Mouse (Mus musculus) brain, embryonic 14.5 days (tissue): ENCODE results near the gene Hspb2. TPM values are rescaled to one million over a fixed set of nuclear protein-coding genes. Genes with fewer than 3 reads are reported as not detected.

Experiments used
- DNase-seq: peaks from one replicate; pipeline ENCODE4 v3.0.0-alpha.2; 2011; ENCODE audit warnings: low read depth
- CTCF ChIP-seq: fragments of 200-500 bp; IDR thresholded peaks from 2 replicates; pipeline ENCODE4 v1.5.1; 2012; ENCODE audit warnings: inconsistent platforms, mild to moderate bottlenecking, moderate library complexity, borderline replicate concordance; ENCODE audit not compliant: insufficient read depth, insufficient read length; ENCODE audit errors: extremely low read depth
- POLR2A ChIP-seq: fragments of 200-500 bp; IDR thresholded peaks from 2 replicates; pipeline ENCODE4 v1.6.1; 2012; ENCODE audit warnings: mild to moderate bottlenecking, inconsistent platforms, borderline replicate concordance; ENCODE audit not compliant: poor library complexity, insufficient read depth, insufficient read length, severe bottlenecking; ENCODE audit errors: extremely low read depth
- polyA plus RNA-seq: library from polyadenylated mRNA; depleted of rRNA; stranded (reverse); fragments of >200 nt; gene quantifications from 2 replicates; pipeline ENCODE4 v1.2.3, GENCODE M21; 2012

Gene Hspb2
- polyA plus RNA-seq, 1 experiment = 1.3 TPM

DNA sequence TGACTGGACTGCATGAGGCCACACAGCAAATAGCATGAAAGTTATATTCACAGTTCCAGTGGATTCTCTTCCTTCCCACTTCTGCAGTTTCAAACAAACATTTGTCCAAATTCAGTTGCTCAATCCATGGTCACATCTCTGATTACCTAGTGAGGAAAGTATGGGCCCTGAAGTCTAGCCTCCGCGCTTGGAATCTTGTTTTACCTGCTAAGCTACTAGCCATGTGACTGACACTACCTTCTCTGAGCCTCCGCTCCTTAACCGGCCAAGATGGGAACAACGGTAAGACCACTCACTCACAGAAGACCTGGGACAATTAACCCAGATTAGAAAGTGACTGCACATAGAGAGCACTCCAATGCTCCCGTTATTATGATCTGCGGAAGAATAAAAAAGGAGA, 6.3 kb downstream of the Hspb2 start:
- no peak for TF ChIP-seq POLR2A
- TF ChIP-seq CTCF = no peak
- DNase-seq = no peak

DNA sequence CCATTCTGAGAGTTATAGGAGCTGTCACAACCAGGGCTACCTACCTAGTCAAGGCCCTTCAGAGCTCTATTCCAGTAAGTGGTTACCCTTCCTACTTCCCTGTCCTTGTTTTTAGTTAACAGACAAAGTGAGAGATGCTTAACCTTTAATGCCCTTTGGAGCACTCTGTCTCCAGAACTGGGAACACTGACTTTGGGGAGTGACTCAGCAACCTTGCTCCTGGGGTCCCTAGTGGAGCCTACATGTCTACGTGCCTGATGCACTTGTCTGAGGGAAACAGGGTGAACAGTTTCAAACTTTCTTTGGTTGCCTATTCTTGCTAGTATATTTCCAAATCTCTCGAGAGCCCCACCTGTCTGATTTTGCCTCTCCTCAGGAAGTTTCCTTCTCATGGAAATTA, 9.4 kb downstream of the Hspb2 start:
- no peak for DNase-seq
- TF ChIP-seq POLR2A (no peak), CTCF (no peak)

- TF ChIP-seq CTCF = no peak
- no peak for TF ChIP-seq POLR2A
- no peak for DNase-seq
Measured at GRCm38 (mm10) chr9:50742261-50742660, 9.9 kb downstream of the Hspb2 start.

GRCm38 (mm10) chr9:50740867-50741784, 11.0 kb downstream of the Hspb2 start:
- no peak for TF ChIP-seq CTCF
- TF ChIP-seq POLR2A = no peak
- DNase-seq = no peak

DNA sequence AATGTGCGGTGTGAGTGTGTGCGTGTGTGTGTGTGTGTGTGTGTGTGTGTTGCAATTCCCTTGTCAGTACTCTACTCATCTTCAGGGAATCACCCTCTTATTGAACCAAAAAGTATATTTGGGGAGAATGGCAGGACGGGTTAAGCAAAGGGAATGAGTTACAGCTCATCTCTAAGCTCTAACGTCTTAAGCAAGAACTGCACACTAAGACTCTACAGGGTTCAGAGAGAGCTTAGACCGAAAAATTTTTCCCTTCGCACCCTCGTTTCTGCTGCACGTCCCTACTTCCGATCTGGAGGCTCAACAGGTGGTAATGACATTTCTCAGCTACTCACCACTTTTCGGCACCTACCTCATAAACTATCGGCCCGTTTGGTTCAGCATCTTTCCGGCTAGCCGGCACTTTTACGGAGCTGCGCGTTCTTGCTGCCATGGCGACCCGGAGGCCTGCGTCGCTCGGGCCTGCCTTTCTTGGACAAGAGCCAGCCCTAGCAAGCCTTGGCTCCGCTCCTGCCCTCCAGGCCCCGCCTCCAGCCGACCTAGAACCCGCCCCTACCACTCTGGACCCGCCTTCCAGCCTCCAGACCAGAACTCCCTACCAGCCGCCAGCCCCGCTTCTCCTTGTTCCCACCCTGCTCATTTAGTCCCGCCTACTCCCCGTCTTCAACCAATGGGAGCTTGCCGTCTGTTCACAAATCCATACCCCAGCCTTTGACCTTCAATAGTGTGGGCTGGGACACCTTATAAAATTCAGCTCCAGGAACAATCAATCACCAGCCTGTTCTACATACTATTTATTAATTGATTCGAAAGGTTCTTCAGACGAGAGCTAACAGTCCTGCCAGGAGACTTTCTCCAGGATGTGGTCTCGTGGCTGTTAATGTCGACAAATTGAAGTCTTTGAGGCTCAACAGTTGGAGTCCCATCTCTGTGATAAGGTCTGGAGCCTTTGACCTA, 13.0 kb downstream of the Hspb2 start, which contains the start of gene Dixdc1:
TSS of gene Dixdc1 (minus strand) at position 604 of the 957 bp plus-strand sequence.
- no peak for TF ChIP-seq CTCF
- no peak for TF ChIP-seq POLR2A

DNA sequence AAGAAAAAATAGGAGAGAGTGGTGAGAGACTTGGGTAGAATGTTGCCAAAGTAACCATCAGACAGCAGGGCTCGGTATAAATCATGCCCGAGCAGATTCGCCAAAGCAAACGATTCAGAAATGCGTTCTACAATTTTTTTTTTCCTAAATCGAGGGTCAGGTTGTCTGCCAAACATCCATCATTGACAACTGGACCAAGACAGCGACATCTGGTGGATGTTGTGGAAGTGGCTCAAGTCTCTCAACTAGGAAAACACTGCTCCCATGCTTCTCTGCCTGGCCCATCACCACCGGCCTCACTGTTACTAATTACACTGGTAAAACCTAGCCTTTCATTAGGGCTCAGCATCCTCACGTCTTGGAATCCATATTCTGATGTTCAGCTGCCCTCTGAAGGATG, 17.2 kb downstream of the Hspb2 start:
- peak; percentile 82 for DNase-seq
- TF ChIP-seq POLR2A (no peak), CTCF (peak; percentile 87)

More for the DNA sequence above, 13.0 kb downstream of the Hspb2 start, which contains the start of gene Dixdc1:
- DNase-seq = peak; percentile 94

DNA sequence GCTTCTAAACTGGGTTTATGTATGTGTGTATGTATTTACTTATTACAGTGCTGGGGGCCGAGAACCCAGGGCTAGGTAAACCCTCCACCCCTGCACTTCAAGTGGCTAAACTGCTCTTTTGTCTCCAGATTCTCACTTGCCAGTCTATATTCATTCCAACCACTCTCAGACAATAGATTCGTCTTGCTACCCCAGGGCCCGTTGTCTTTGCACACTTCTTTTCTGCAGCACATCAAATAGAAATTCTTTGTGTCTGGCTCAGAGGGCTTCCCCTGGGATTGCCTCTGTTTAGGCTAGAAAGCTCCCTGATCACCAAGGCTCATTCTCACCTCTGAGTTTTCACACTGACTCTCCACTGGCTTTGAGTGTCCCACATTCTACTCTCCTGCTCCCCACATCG, 19.6 kb downstream of the Hspb2 start:
- no peak for TF ChIP-seq CTCF
- TF ChIP-seq POLR2A = no peak
- peak; percentile 42 for DNase-seq

DNA sequence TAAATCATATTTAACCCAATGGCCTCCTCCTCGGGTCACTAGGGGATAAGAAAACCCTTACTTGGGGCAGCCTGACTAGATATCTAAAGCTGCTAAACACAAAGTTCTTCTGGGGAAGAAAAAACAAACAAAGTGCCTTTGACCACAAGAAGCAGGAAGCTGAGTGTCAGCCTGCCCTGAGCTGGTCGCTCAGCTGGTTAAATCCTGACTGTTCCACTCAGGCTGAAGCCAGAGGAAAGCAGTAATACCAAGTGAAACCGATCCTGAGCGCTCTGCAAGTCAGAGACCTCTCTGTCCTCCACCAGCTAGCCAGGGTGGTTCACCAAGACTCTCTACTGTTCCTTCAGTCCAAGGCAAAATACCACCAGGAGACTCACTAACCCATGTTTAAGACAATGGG, 22.6 kb downstream of the Hspb2 start:
- DNase-seq = no peak
- TF ChIP-seq CTCF (no peak), POLR2A (no peak)

- TF ChIP-seq CTCF (no peak), POLR2A (0 out of 2 replicates have a peak, but pooled peaks have one; percentile 26)
- peak; percentile 97 for DNase-seq
Measured at GRCm38 (mm10) chr9:50727925-50728651, 24.1 kb downstream of the Hspb2 start.

GRCm38 (mm10) chr9:50727171-50727924, 24.8 kb downstream of the Hspb2 start:
- no peak for TF ChIP-seq CTCF
- no peak; the same call in 1 of the 2 replicates for TF ChIP-seq POLR2A
- DNase-seq = peak; percentile 58
